Mouse (Mus musculus): ENCODE data around the gene Tigd3.

- no peak for TF ChIP-seq GATA1 (IDR thresholded peaks at IDR 0.05; ENCODE audit: low read length)
- no peak for TF ChIP-seq TAL1 (IDR thresholded peaks at IDR 0.05; ENCODE audit: low read length)
Observed at GRCm38 (mm10) chr19:5935691-5936090, 41.7 kb upstream of the Tigd3 start.

All from erythroblast, embryonic 14.5 days (primary cell).